Mouse (Mus musculus) CH12.LX (cell line): ENCODE measurements around the gene Olfr365. TPM values are rescaled to one million over a fixed set of nuclear protein-coding genes. Genes with fewer than 3 reads are reported as not detected.

ENCODE experiments used
- DNase-seq: peaks from one replicate; pipeline ENCODE4 v3.0.0-alpha.2; 2013; ENCODE audit errors: extremely low read depth
- H3K27ac ChIP-seq: 2 replicates; pipeline ENCODE4 v1.5.1; 2012; ENCODE audit warnings: low read depth, mild to moderate bottlenecking, control low read depth, moderate library complexity; ENCODE audit not compliant: insufficient read depth
- H3K27me3 ChIP-seq: replicated peaks from 2 replicates; pipeline ENCODE3; 2012; ENCODE audit warnings: inconsistent platforms
- H3K36me3 ChIP-seq, 2 experiments: replicated peaks in 1 of 2; 2 replicates each; pipeline versions ENCODE3 to v1.6.1; 2012; ENCODE audit warnings: inconsistent platforms in 1 of 2, low read length in 1 of 2, mild to moderate bottlenecking in 1 of 2, mixed read lengths in 1 of 2, moderate library complexity in 1 of 2; ENCODE audit not compliant: control insufficient read depth in 1 of 2, insufficient read depth in 1 of 2
- H3K4me1 ChIP-seq, 2 experiments: 2 replicates each; pipeline ENCODE4 v1.6.1; 2012; ENCODE audit warnings: inconsistent platforms in 1 of 2, moderate library complexity in 1 of 2; ENCODE audit not compliant: insufficient read depth in 2 of 2, control insufficient read depth in 1 of 2
- H3K4me2 ChIP-seq: 2 replicates; pipeline ENCODE4 v1.6.1; 2012; ENCODE audit warnings: low read depth, mild to moderate bottlenecking, control low read depth; ENCODE audit not compliant: poor library complexity, insufficient read depth, severe bottlenecking
- H3K4me3 ChIP-seq, 3 experiments: fragments of 150-350 bp in 1 of 3; sonication (generic) in 1 of 3; replicated peaks in 1 of 3; 2 replicates each; pipeline versions ENCODE3 to v1.5.1; 2011 to 2012; ENCODE audit warnings: low read depth in 2 of 3, low read length in 2 of 3, mild to moderate bottlenecking in 2 of 3, moderate library complexity in 2 of 3, control low read depth in 1 of 3, improper control_type of control experiment in 1 of 3, inconsistent platforms in 1 of 3, mixed read lengths in 1 of 3; ENCODE audit not compliant: poor library complexity in 1 of 3
- H3K79me2 ChIP-seq: replicated peaks from 2 replicates; pipeline ENCODE4 v1.6.1; 2012; ENCODE audit warnings: mild to moderate bottlenecking, moderate library complexity; ENCODE audit not compliant: control insufficient read depth, poor library complexity, insufficient read depth, severe bottlenecking; ENCODE audit errors: extremely low read depth
- H3K9ac ChIP-seq: 2 replicates; pipeline ENCODE4 v1.6.1; 2012; ENCODE audit warnings: low read depth, mild to moderate bottlenecking, control low read depth, moderate library complexity; ENCODE audit not compliant: insufficient read depth
- H3K9me3 ChIP-seq: replicated peaks from 2 replicates; pipeline ENCODE3; 2012; ENCODE audit warnings: low read length, inconsistent platforms, mixed read lengths
- BHLHE40 ChIP-seq: IDR thresholded peaks from 2 replicates; pipeline ENCODE4 v1.6.1; 2011; ENCODE audit warnings: mild to moderate bottlenecking, low read depth, low read length, improper control_type of control experiment
- CTCF ChIP-seq, 2 experiments: IDR thresholded peaks in 1 of 2; conservative IDR thresholded peaks in 1 of 2; 2 replicates each; pipeline ENCODE4 v1.5.1; 2011 to 2012; ENCODE audit warnings: low read depth in 2 of 2, low read length in 2 of 2, improper control_type of control experiment in 1 of 2, inconsistent platforms in 1 of 2, mild to moderate bottlenecking in 1 of 2, moderate library complexity in 1 of 2
- E2F4 ChIP-seq: IDR thresholded peaks from 2 replicates; pipeline ENCODE4 v1.6.1; 2011; ENCODE audit warnings: low read depth, low read length, improper control_type of control experiment; ENCODE audit not compliant: insufficient replicate concordance
- ELF1 ChIP-seq: IDR thresholded peaks from 2 replicates; pipeline ENCODE4 v1.6.1; 2014; ENCODE audit warnings: low read depth, mild to moderate bottlenecking, inconsistent platforms, low read length, improper control_type of control experiment
- ETS1 ChIP-seq: conservative IDR thresholded peaks from 2 replicates; pipeline ENCODE4 v1.6.1; 2012; ENCODE audit warnings: low read depth, mild to moderate bottlenecking, inconsistent platforms, low read length, improper control_type of control experiment, moderate library complexity
- GABPA ChIP-seq: IDR thresholded peaks from 2 replicates; pipeline ENCODE4 v1.6.1; 2012; ENCODE audit warnings: low read depth, low read length, improper control_type of control experiment, inconsistent platforms; ENCODE audit not compliant: insufficient replicate concordance
- HCFC1 ChIP-seq: IDR thresholded peaks from 2 replicates; pipeline ENCODE4 v1.6.1; 2012; ENCODE audit warnings: low read depth, mild to moderate bottlenecking, inconsistent platforms, low read length, improper control_type of control experiment
- JUN ChIP-seq: IDR thresholded peaks from 2 replicates; pipeline ENCODE4 v1.6.1; 2011; ENCODE audit warnings: low read depth, mild to moderate bottlenecking, low read length, improper control_type of control experiment, moderate library complexity; ENCODE audit not compliant: insufficient read depth
- MAFK ChIP-seq: IDR thresholded peaks from 2 replicates; pipeline ENCODE4 v1.6.1; 2011; ENCODE audit warnings: low read length, improper control_type of control experiment; ENCODE audit not compliant: insufficient replicate concordance
- MAZ ChIP-seq: IDR thresholded peaks from 2 replicates; pipeline ENCODE4 v1.6.1; 2012; ENCODE audit warnings: low read depth, mild to moderate bottlenecking, inconsistent platforms, low read length, improper control_type of control experiment, moderate library complexity
- MEF2A ChIP-seq: IDR thresholded peaks from 2 replicates; pipeline ENCODE4 v1.6.1; 2014; ENCODE audit warnings: low read depth, mild to moderate bottlenecking, inconsistent platforms, low read length, improper control_type of control experiment, borderline replicate concordance
- MXI1 ChIP-seq: IDR thresholded peaks from 2 replicates; pipeline ENCODE4 v1.6.1; 2011; ENCODE audit warnings: mild to moderate bottlenecking, low read depth, low read length, improper control_type of control experiment
- NELFE ChIP-seq: IDR thresholded peaks from 2 replicates; pipeline ENCODE4 v1.6.1; 2011; ENCODE audit warnings: low read depth, low read length, improper control_type of control experiment
- NRF1 ChIP-seq: IDR thresholded peaks from 2 replicates; pipeline ENCODE4 v1.6.1; 2014; ENCODE audit warnings: low read depth, mild to moderate bottlenecking, inconsistent platforms, low read length, improper control_type of control experiment, moderate library complexity
- PAX5 ChIP-seq: IDR thresholded peaks from 2 replicates; pipeline ENCODE4 v1.6.1; 2012; ENCODE audit warnings: low read length, inconsistent platforms, mixed read lengths
- POLR2AphosphoS2 ChIP-seq: IDR thresholded peaks from 2 replicates; pipeline ENCODE4 v1.6.1; 2011; ENCODE audit warnings: low read depth, low read length, improper control_type of control experiment
- RAD21 ChIP-seq: IDR thresholded peaks from 2 replicates; pipeline ENCODE4 v1.6.1; 2011; ENCODE audit warnings: low read depth, mild to moderate bottlenecking, low read length, improper control_type of control experiment, moderate library complexity
- SIN3A ChIP-seq: IDR thresholded peaks from 2 replicates; pipeline ENCODE4 v1.6.1; 2012; ENCODE audit warnings: low read length, improper control_type of control experiment, inconsistent platforms
- TCF12 ChIP-seq: IDR thresholded peaks from 2 replicates; pipeline ENCODE4 v1.6.1; 2014; ENCODE audit warnings: low read depth, mild to moderate bottlenecking, inconsistent platforms, low read length, improper control_type of control experiment
- USF1 ChIP-seq: IDR thresholded peaks from 2 replicates; pipeline ENCODE4 v1.6.1; 2014; ENCODE audit warnings: low read depth, mild to moderate bottlenecking, inconsistent platforms, low read length, improper control_type of control experiment
- USF2 ChIP-seq: conservative IDR thresholded peaks from 2 replicates; pipeline ENCODE4 v1.6.1; 2011; ENCODE audit warnings: low read depth, low read length, improper control_type of control experiment
- ZC3H11A ChIP-seq: IDR thresholded peaks from 2 replicates; pipeline ENCODE4 v1.6.1; 2012; ENCODE audit warnings: low read depth, mild to moderate bottlenecking, inconsistent platforms, low read length, improper control_type of control experiment
- ZKSCAN1 ChIP-seq: IDR thresholded peaks from 2 replicates; pipeline ENCODE4 v1.6.1; 2012; ENCODE audit warnings: low read depth, inconsistent platforms, low read length, improper control_type of control experiment, borderline replicate concordance
- ZNF384 ChIP-seq: IDR thresholded peaks from 2 replicates; pipeline ENCODE4 v1.6.1; 2012; ENCODE audit warnings: low read depth, low read length, improper control_type of control experiment, inconsistent platforms
- dilution Hi-C: fragments of 300-500 bp; cut with MboI; formaldehyde crosslinking; loops from 2 replicates; pipeline ENCODE4 v1.14.3; 2020; ENCODE audit warnings: low sequenced_read_pairs; ENCODE audit not compliant: extremely low pct_unique_long_range_greater_than_20kb, extremely low pct_ligation_motif_present
- in situ Hi-C: fragments of 300-500 bp; cut with MboI; formaldehyde crosslinking; loops from 3 replicates; pipeline ENCODE4 v1.14.3; 2019; ENCODE audit warnings: low sequenced_read_pairs, low pct_ligation_motif_present, low pct_unique_long_range_greater_than_20kb, mixed read lengths
- polyA plus RNA-seq: library from polyadenylated mRNA; unstranded; fragments of >175 nt; gene quantifications from 2 replicates; pipeline ENCODE4 v1.2.1, GENCODE M21; 2012; ENCODE audit warnings: low read depth; ENCODE audit not compliant: insufficient read length
- total RNA-seq, 2 experiments: library from RNA; depleted of rRNA; stranded (reverse); fragments of 300-350 nt in 1 of 2; fragments of >200 nt in 1 of 2; gene quantifications; 2 replicates each; pipeline ENCODE4 v1.2.3; 2012 to 2014

The Olfr365 gene
- total RNA-seq (2012; rRNA removed) (not detected in 2 replicates), total RNA-seq (2014; rRNA removed) (not detected in 2 replicates), polyA plus RNA-seq (not detected in 2 replicates)

DNA sequence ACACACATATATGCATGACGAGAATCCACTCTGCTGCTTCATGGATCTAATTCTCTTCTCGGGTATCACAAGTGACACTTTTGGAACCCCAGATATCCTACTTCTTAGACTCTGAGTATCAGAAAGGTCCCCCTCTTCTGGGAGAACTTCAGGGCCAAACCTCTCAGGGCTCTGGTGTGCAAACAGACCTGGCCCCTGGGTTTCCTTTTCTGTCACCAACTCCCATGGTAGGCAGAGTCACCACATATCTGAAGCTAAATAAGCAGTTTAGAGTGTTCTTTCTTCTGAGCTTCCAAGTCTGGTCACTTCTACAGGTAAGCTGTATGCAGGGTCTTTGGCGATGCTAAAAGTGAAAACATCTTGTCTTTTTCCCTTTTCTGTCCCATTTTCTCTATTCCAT, at the start of gene Olfr365:
Gene Olfr365 (plus strand): TSS at position 301 of the 400 bp plus-strand sequence.
- H3K4me3 ChIP-seq: no peak within 1 kb of the TSS
- no peak for DNase-seq
- peaks cover 38% of the 10 kb centered on the region for H3K27me3 ChIP-seq
- H3K4me2 ChIP-seq: no peak within 1 kb of the TSS
- no peaks in the 10 kb centered on the region for H3K79me2 ChIP-seq
- no peaks in the 10 kb centered on the region for H3K4me1 ChIP-seq
- H3K9me3 ChIP-seq: peaks cover 2% of the 10 kb centered on the region
- in situ Hi-C loops: no loop called here
- dilution Hi-C loops: no loop called here
- no peak within 1 kb of the TSS for H3K27ac ChIP-seq
- TF ChIP-seq MXI1: no peak
- TF ChIP-seq USF1: no peak
- no peak for TF ChIP-seq NRF1
- TF ChIP-seq SIN3A: no peak
- TF ChIP-seq BHLHE40: no peak
- no peak for TF ChIP-seq CTCF (conservative IDR thresholded peaks at IDR 0.05 in 1 of 2, IDR thresholded peaks at IDR 0.05 in 1 of 2; ENCODE audit: low read depth in 2 of 2, low read length in 2 of 2)
- no peak for TF ChIP-seq ZC3H11A
- no peak for TF ChIP-seq MAZ
- TF ChIP-seq ZNF384: no peak
- TF ChIP-seq ETS1: no peak
- no peak for TF ChIP-seq USF2
- TF ChIP-seq MEF2A: no peak
- no peak for TF ChIP-seq MAFK
- no peak for TF ChIP-seq RAD21
- no peak for TF ChIP-seq E2F4
- TF ChIP-seq TCF12: no peak
- TF ChIP-seq ELF1: no peak
- no peak for TF ChIP-seq JUN
- no peak for TF ChIP-seq GABPA
- no peaks in the 10 kb centered on the region for H3K36me3 ChIP-seq
- no peak within 1 kb of the TSS for H3K9ac ChIP-seq

- Histone ChIP-seq H3K36me3 (no peaks in the 10 kb centered on the region), H3K4me3 (no peak within 1 kb of the TSS), H3K4me2 (no peak within 1 kb of the TSS), H3K9me3 (no peaks in the 10 kb centered on the region), H3K27me3 (peaks cover 53% of the 10 kb centered on the region), H3K4me1 (no peaks in the 10 kb centered on the region), H3K79me2 (no peaks in the 10 kb centered on the region), H3K9ac (no peak within 1 kb of the TSS), H3K27ac (no peak within 1 kb of the TSS)
- in situ Hi-C loops (no loop called here), dilution Hi-C loops (no loop called here)
- TF ChIP-seq USF2 (no peak), MAZ (no peak), HCFC1 (no peak), POLR2AphosphoS2 (no peak), PAX5 (no peak), ZKSCAN1 (no peak), NELFE (no peak)
- no peak for DNase-seq
Measured at GRCm38 (mm10) chr2:37139022-37139421, 49.0 kb upstream of the Olfr365 start, which contains the start of gene Olfr364-ps1. TSS of gene Olfr364-ps1 (plus strand) at chr2:37139322.
